Mouse (Mus musculus) heart, postnatal 25 days (tissue): Measurements from ENCODE around the gene Zmym1. TPM values are rescaled to one million over a fixed set of nuclear protein-coding genes. Genes with fewer than 3 reads are reported as not detected.

Experiments
- total RNA-seq, 2 experiments: library from RNA; stranded (reverse); gene quantifications; 2 replicates each; pipeline ENCODE4 v1.2.3; 2021

Zmym1 gene
- total RNA-seq, 2 experiments from 2014 or later: 6.1 to 7.0 TPM

Other genes starting within 250 kb of the Zmym1 start
- gene Zmym4, start 93.0 kb downstream of the Zmym1 start, total RNA-seq: 10 to 100 TPM; 16.4 to 21.5 TPM
- 10 to 100 TPM; 81.5 to 86.2 TPM for gene Sfpq, start 39.8 kb downstream of the Zmym1 start, total RNA-seq
- gene Zmym6, start 16.2 kb upstream of the Zmym1 start, total RNA-seq: 10 to 100 TPM in 1 of 2 experiments, 1 to 10 TPM in 1; 8.9 to 12.4 TPM
- gene Tmem35b, start 62.5 kb upstream of the Zmym1 start, total RNA-seq: 1 to 10 TPM; 1.5 TPM
- under 1 TPM; 0.10 to 0.48 TPM for gene Dlgap3, start 108.1 kb upstream of the Zmym1 start, total RNA-seq
- gene Smim12, start 182.6 kb upstream of the Zmym1 start, total RNA-seq: 10 to 100 TPM; 49.2 to 50.6 TPM